Mouse (Mus musculus) intestine, postnatal 0 days (tissue): ENCODE data around the gene Olfr362. TPM values are rescaled to one million over a fixed set of nuclear protein-coding genes. Genes with fewer than 3 reads are reported as not detected.
"Not testable (repeated sequence)": the region's sequence is repeated elsewhere in the genome, so short reads cannot be mapped to it uniquely, and the experiment has no call there.

Experiments
- ATAC-seq: fragments of 200-750 bp; cut with Nextera tagmentation; 2 replicates; pipeline ENCODE4 v1.8.0; 2017; ENCODE audit warnings: mild to moderate bottlenecking, moderate TSS enrichment, moderate library complexity
- H3K27ac ChIP-seq: fragments of 300-500 bp; sonication (generic); 2 replicates; pipeline ENCODE4 v1.5.1; 2014; ENCODE audit warnings: mild to moderate bottlenecking, low read depth, low read length, moderate library complexity
- H3K27me3 ChIP-seq: fragments of 300-500 bp; sonication (generic); replicated peaks from 2 replicates; pipeline ENCODE4 v1.6.1; 2014; ENCODE audit warnings: low read length, mixed read lengths; ENCODE audit not compliant: control insufficient read depth, insufficient read depth
- H3K36me3 ChIP-seq: fragments of 300-500 bp; sonication (generic); 2 replicates; pipeline ENCODE4 v1.6.1; 2014; ENCODE audit warnings: mild to moderate bottlenecking, moderate library complexity; ENCODE audit not compliant: control insufficient read depth, insufficient read depth
- H3K4me1 ChIP-seq: fragments of 300-500 bp; sonication (generic); replicated peaks from 2 replicates; pipeline ENCODE4 v1.6.1; 2014; ENCODE audit warnings: antibody characterized with exemption, low read length, mixed read lengths; ENCODE audit not compliant: control insufficient read depth, insufficient read depth
- H3K4me2 ChIP-seq: fragments of 300-500 bp; sonication (generic); replicated peaks from 2 replicates; pipeline ENCODE4 v1.6.1; 2014; ENCODE audit warnings: low read depth, mild to moderate bottlenecking, moderate library complexity
- H3K4me3 ChIP-seq: fragments of 300-500 bp; sonication (generic); 2 replicates; pipeline ENCODE4 v1.5.1; 2014; ENCODE audit warnings: low read depth, low read length
- H3K9ac ChIP-seq: fragments of 300-500 bp; sonication (generic); 2 replicates; pipeline ENCODE4 v1.6.1; 2014; ENCODE audit warnings: mild to moderate bottlenecking, low read depth, low read length
- H3K9me3 ChIP-seq: fragments of 300-500 bp; sonication (generic); 2 replicates; pipeline ENCODE4 v1.6.1; 2016; ENCODE audit warnings: mixed run types; ENCODE audit not compliant: control insufficient read depth
- CTCF ChIP-seq: sonication (generic); IDR thresholded peaks from 2 replicates; pipeline ENCODE4 v1.5.1; 2016; ENCODE audit warnings: low read depth, mild to moderate bottlenecking, control low read depth, antibody characterized with exemption, moderate library complexity
- WGBS: fragments of 180-500 bp; shearing (Covaris S2); extraction: QIAGEN DNeasy Blood & Tissue Kit; methylation state at CpG from one replicate; pipeline ENCODE4 v1.1.7; 2014; 5-methylcytosine and 5-hydroxymethylcytosine counted together
- polyA plus RNA-seq: library from polyadenylated mRNA; unstranded; fragments of >200 nt; fragmentation: Nextera tagmentation; extraction: Ambion mirVana; gene quantifications from 2 replicates; pipeline ENCODE4 v1.2.1, GENCODE M21; 2015

Olfr362 gene
- not detected in 2 replicates for polyA plus RNA-seq

DNA sequence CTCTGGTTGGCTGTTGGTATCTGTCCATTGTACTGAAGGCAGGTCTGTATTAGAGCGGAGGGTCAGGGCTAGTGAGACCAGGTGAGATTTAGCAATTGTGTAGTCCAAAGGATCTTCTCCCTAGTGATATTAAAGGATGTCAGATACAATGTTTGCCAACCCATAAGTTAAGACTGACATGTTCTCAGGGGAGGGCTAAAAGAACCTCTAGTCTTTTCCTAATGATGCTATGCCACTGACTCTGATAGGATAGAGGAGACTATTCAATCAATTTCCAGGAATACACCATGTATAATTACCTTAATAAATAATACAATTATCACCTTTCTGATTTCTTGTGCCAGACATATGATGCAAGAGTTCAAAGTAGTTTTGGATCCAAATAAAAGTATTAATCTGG lies at the start of gene Olfr362:
Gene Olfr362 (minus strand): TSS at position 101 of the 400 bp plus-strand sequence.
- 79% methylated on average over 1 of the region's 1 CpGs for WGBS
- TF ChIP-seq CTCF, result no peak
- H3K27ac ChIP-seq, result no peak within 1 kb of the TSS
- H3K4me2 ChIP-seq, result no peak within 1 kb of the TSS
- ATAC-seq, result no peak
- H3K9ac ChIP-seq, result no peak within 1 kb of the TSS
- H3K36me3 ChIP-seq, result no peaks in the 10 kb centered on the region
- H3K4me1 ChIP-seq, result no peaks in the 10 kb centered on the region
- no peaks in the 10 kb centered on the region for H3K27me3 ChIP-seq
- no peaks in the 10 kb centered on the region for H3K9me3 ChIP-seq
- H3K4me3 ChIP-seq, result no peak within 1 kb of the TSS

- H3K27ac ChIP-seq, result no peak within 1 kb of the TSS
- H3K4me2 ChIP-seq, result no peak within 1 kb of the TSS
- H3K4me1 ChIP-seq, result no peaks in the 10 kb centered on the region
- H3K36me3 ChIP-seq, result no peaks in the 10 kb centered on the region
- H3K9ac ChIP-seq, result no peak within 1 kb of the TSS
- 89% methylated on average over 3 of the region's 3 CpGs for WGBS
- no peak for TF ChIP-seq CTCF
- no peaks in the 10 kb centered on the region for H3K9me3 ChIP-seq
- ATAC-seq, result no peak
- H3K27me3 ChIP-seq, result no peaks in the 10 kb centered on the region
- no peak within 1 kb of the TSS for H3K4me3 ChIP-seq
These were observed 21.3 kb upstream of the Olfr362 start, which contains the start of gene Olfr364-ps1 for GRCm38 (mm10) chr2:37139022-37139421. Gene Olfr364-ps1 (plus strand): TSS chr2:37139322.

GRCm38 (mm10) chr2:37089190-37089589 lies 28.5 kb downstream of the Olfr362 start, which contains the start of gene Olfr361:
Gene Olfr361 (minus strand): TSS chr2:37089290.
- not testable (repeated sequence) for H3K4me3 ChIP-seq, H3K27me3 ChIP-seq, H3K36me3 ChIP-seq, H3K9ac ChIP-seq, H3K4me1 ChIP-seq, H3K4me2 ChIP-seq, ATAC-seq, H3K9me3 ChIP-seq, H3K27ac ChIP-seq
- 33% methylated on average over 1 of the region's 1 CpGs for WGBS

GRCm38 (mm10) chr2:37065446-37065845 lies 52.3 kb downstream of the Olfr362 start, which contains the start of gene Olfr360:
Gene Olfr360 (plus strand): TSS chr2:37065746.
- Histone ChIP-seq H3K36me3 (no peaks in the 10 kb centered on the region), H3K9me3 (no peaks in the 10 kb centered on the region), H3K27ac (no peak within 1 kb of the TSS), H3K4me2 (no peak within 1 kb of the TSS), H3K9ac (no peak within 1 kb of the TSS), H3K27me3 (no peaks in the 10 kb centered on the region), H3K4me3 (no peak within 1 kb of the TSS), H3K4me1 (no peaks in the 10 kb centered on the region)
- no peak for TF ChIP-seq CTCF
- no peak for ATAC-seq

Other genes with a start within 250 kb of the Olfr362 start
- not detected in 2 replicates for gene Olfr352, start 249.4 kb downstream of the Olfr362 start, polyA plus RNA-seq
- gene Olfr353, start 225.0 kb downstream of the Olfr362 start, polyA plus RNA-seq, result not detected in 2 replicates
- not detected in 2 replicates for gene Olfr354, start 212.2 kb downstream of the Olfr362 start, polyA plus RNA-seq
- gene Olfr355, start 189.0 kb downstream of the Olfr362 start, polyA plus RNA-seq, result not detected in 2 replicates
- not detected in 2 replicates for gene Olfr356, start 180.8 kb downstream of the Olfr362 start, polyA plus RNA-seq
- gene Olfr357, start 124.1 kb downstream of the Olfr362 start, polyA plus RNA-seq, result not detected in 2 replicates
- not detected in 2 replicates for gene Olfr358, start 108.6 kb downstream of the Olfr362 start, polyA plus RNA-seq
- gene Olfr360, start 52.2 kb downstream of the Olfr362 start, polyA plus RNA-seq, result not detected in 2 replicates
- not detected in 2 replicates for gene Olfr361, start 28.6 kb downstream of the Olfr362 start, polyA plus RNA-seq
- not detected in 2 replicates for gene Olfr364-ps1, start 21.4 kb upstream of the Olfr362 start, polyA plus RNA-seq
- not detected in 2 replicates for gene Olfr365, start 70.3 kb upstream of the Olfr362 start, polyA plus RNA-seq
- gene Olfr366, start 93.7 kb upstream of the Olfr362 start, polyA plus RNA-seq, result not detected in 2 replicates
- not detected in 2 replicates for gene Olfr368, start 208.6 kb upstream of the Olfr362 start, polyA plus RNA-seq
- gene Pdcl, start 241.4 kb upstream of the Olfr362 start, polyA plus RNA-seq, result 25.2 and 26.5 TPM in 2 replicates